Mouse (Mus musculus): ENCODE data around the gene Gpn1.

GRCm38 (mm10) chr5:31469711-31470110 is 24.8 kb upstream of the Gpn1 start:
- TF ChIP-seq CTCF (IDR thresholded peaks at IDR 0.05; ENCODE audit: control insufficient read depth, insufficient read depth, low read length) (no peak), POLR2A (IDR thresholded peaks at IDR 0.05; ENCODE audit: borderline replicate concordance, control insufficient read depth, low read depth, low read length) (no peak)
